Mouse (Mus musculus): ENCODE data around the gene Mab21l2. TPM values are rescaled to one million over a fixed set of nuclear protein-coding genes. Genes with fewer than 3 reads are reported as not detected.

Gene Mab21l2
- polyA plus RNA-seq (2014; fragmentation: Illumina TruSeq; extraction: RNeasy Lipid Tissue Mini Kit (QIAGEN cat#74804); ENCODE audit: low read depth, low replicate concordance), result not detected

DNA sequence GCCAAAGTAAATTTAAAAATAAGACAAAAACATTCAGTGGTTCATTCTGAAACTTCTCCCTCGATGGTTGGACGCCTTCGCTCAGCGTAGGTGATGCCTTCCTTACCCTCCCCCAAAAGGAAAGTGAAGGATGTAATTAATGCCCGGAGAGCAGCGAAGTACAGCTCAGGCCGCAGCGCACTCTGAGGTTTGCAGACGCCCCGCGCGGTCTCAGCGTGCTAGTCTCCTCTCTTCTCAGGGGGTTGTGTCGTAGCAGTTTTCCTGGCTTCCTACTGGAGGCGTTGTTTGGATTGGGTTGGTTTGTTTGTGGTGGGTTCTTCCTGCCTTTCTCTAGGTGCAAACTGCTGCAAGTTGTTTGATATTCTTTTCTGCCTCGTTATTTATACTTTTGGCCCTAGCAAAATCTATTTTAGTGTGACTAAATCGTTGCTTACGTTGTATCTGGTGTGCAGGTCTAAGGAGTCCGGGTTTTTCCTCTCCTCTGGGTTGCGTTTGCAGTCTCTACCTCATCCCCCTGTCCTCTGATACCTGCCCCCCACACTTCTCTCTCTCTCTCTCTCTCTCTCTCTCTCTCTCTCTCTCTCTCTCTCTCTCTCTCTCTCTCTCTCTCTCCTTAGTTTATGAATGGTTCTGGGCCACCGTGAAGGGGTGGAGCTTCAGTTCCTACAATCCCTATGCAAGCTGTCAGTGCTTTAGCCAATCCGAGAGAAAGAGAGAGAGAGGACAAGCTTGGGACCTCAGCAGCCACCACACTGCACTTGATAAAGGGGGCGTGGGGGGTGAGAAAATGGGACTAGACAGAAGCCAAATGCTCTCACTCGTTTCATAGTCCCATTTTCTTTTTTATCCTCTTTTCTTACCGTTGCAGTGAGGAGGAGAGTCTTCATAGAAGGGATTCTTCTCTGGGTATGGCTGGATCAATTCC lies at the start of gene Mab21l2:
Gene Mab21l2 (minus strand): TSS at position 539 of the 925 bp plus-strand sequence.

Data from adipose tissue, adult 10 weeks (tissue).